Mouse (Mus musculus): Measurements from ENCODE around the gene Clmp.

- TF ChIP-seq CTCF (IDR thresholded peaks at IDR 0.05; ENCODE audit: low read depth, low read length): no peak
- 0 out of 2 replicates have a peak, but pooled peaks have one; percentile 30 for TF ChIP-seq EP300 (IDR thresholded peaks at IDR 0.05; ENCODE audit: insufficient read depth, low read depth, low read length)
Measured at GRCm38 (mm10) chr9:40780111-40780510, 94.3 kb downstream of the Clmp start.

Data from ES-Bruce4 (cell line).